Mouse (Mus musculus) layer of hippocampus, adult 9-11 months (tissue): ENCODE measurements around the gene Sec31b.

ENCODE experiments used
- DNase-seq: peaks from one replicate; pipeline ENCODE4 v3.0.0; 2022

Sec31b gene

GRCm38 (mm10) chr19:44474158-44474557, 71.5 kb downstream of the Sec31b start:
- DNase-seq, result peak; percentile 43
